ENCODE assay signal across 11 mouse cellular contexts in genomic region chr15:88999124-88999523, GRCm38 (mm10). TPM values are rescaled to one million over a fixed set of nuclear protein-coding genes. Genes with fewer than 3 reads are reported as not detected.
A peak's percentile ranks its signal among the peaks of the same experiment; 100 is the strongest.
DNase-seq lines count a peak whose midpoint lies in the region; ATAC-seq and TF ChIP-seq lines count a peak whose summit lies in the region.
"Had no signal": no experiment of that assay in that cellular context is flagged by ENCODE, and none has a peak within 500 bp of the region (broad histone marks: within the 10 kb centered on the region; RNA-seq: fewer than 3 reads in every experiment).

No protein-coding gene starts in this region.

- H3K36me3 ChIP-seq in kidney, postnatal 0 days (ENCODE audit: insufficient read depth, low read length): no peaks in the 10 kb centered on the region

- H3K9ac ChIP-seq in kidney, postnatal 0 days (ENCODE audit: low read depth, low read length): no peak overlapping the region

- no peaks in the 10 kb centered on the region for H3K4me1 ChIP-seq in kidney, postnatal 0 days (replicated peaks; ENCODE audit: insufficient read depth, low read length)

- no peaks in the 10 kb centered on the region for H3K27me3 ChIP-seq in kidney, postnatal 0 days (ENCODE audit: insufficient read depth, low read length)

- H3K4me3 ChIP-seq in kidney, postnatal 0 days (replicated peaks; ENCODE audit: low read depth, low read length): no peak overlapping the region

- 76% methylated on average over 2 of the region's 2 CpGs for WGBS in kidney, postnatal 0 days

- no peak for ATAC-seq in kidney, postnatal 0 days (replicated peaks; ENCODE audit: low FRiP score, low read depth)
- ATAC-seq in megakaryocyte-erythroid progenitor cell, adult 5-6 weeks (replicated peaks; ENCODE audit: low FRiP score, low TSS enrichment, poor library complexity, severe bottlenecking): no peak

- H3K4me2 ChIP-seq in kidney, postnatal 0 days (ENCODE audit: low read length): no peak overlapping the region
- H3K4me2 ChIP-seq: midbrain, embryonic 11.5 days had no signal

- peak; percentile 44 for DNase-seq in embryo, embryonic 10 days (ENCODE audit: low spot score)
- DNase-seq in embryo, embryonic 9.5 days (ENCODE audit: extremely low spot score): no peak
- peak; percentile 18 for DNase-seq in kidney, postnatal 0 days (ENCODE audit: low spot score)
- DNase-seq in kidney, adult 9 months: no peak
- peak; percentile 5 for DNase-seq in A20 (ENCODE audit: low read depth, low spot score)
- peak; percentile 18 for DNase-seq in embryo, embryonic 10.5 days (ENCODE audit: low spot score)
- no peak for DNase-seq in thymus, postnatal 0 days (ENCODE audit: low spot score)

- no peaks in the 10 kb centered on the region for H3K9me3 ChIP-seq in kidney, postnatal 0 days (replicated peaks; ENCODE audit: low read length)

- no peak overlapping the region for H3K27ac ChIP-seq in kidney, postnatal 0 days

- peak; percentile 56 for TF ChIP-seq CTCF in kidney, postnatal 0 days (IDR thresholded peaks at IDR 0.05; ENCODE audit: low read depth)

RNA-seq across cellular contexts. Expression of gene Mov10l1, which starts 16.4 kb away (rescaled TPM):
- not detected in 2 replicates for polyA plus RNA-seq in kidney, postnatal 0 days (2015; fragmentation: Nextera tagmentation; extraction: Ambion mirVana)
- total RNA-seq in megakaryocyte-erythroid progenitor cell, adult 5-6 weeks (2014; fragmentation: Nextera tagmentation): not detected in 2 replicates
- not detected in 2 replicates for total RNA-seq in megakaryocyte-erythroid progenitor cell, adult 5-6 weeks (2017)
- polyA plus RNA-seq in thymus, postnatal 0 days (2015; fragmentation: Nextera tagmentation; extraction: Ambion mirVana): 0.22 TPM in 1 of 2 replicates, not detected in the other
- total RNA-seq: hematopoietic stem cell, adult 5-6 weeks; left cerebral cortex, postnatal 14 days had no signal
- polyA plus RNA-seq: midbrain, embryonic 11.5 days had no signal

RNA-seq across cellular contexts. Expression of gene Mlc1, which starts 20.3 kb away (rescaled TPM):
- polyA plus RNA-seq in kidney, postnatal 0 days (2015; fragmentation: Nextera tagmentation; extraction: Ambion mirVana): 0.07 TPM in 1 of 2 replicates, not detected in the other
- not detected in 2 replicates for total RNA-seq in megakaryocyte-erythroid progenitor cell, adult 5-6 weeks (2014; fragmentation: Nextera tagmentation)
- total RNA-seq in megakaryocyte-erythroid progenitor cell, adult 5-6 weeks (2017): not detected in 2 replicates
- polyA plus RNA-seq in thymus, postnatal 0 days (2015; fragmentation: Nextera tagmentation; extraction: Ambion mirVana): 0.08 TPM in 1 of 2 replicates, not detected in the other
- total RNA-seq: hematopoietic stem cell, adult 5-6 weeks had no signal

RNA-seq across cellular contexts. Expression of gene Ttll8, which starts 44.9 kb away (rescaled TPM):
- not detected in 2 replicates for polyA plus RNA-seq in kidney, postnatal 0 days (2015; fragmentation: Nextera tagmentation; extraction: Ambion mirVana)
- not detected in 2 replicates for total RNA-seq in megakaryocyte-erythroid progenitor cell, adult 5-6 weeks (2014; fragmentation: Nextera tagmentation)
- not detected in 2 replicates for total RNA-seq in megakaryocyte-erythroid progenitor cell, adult 5-6 weeks (2017)
- not detected in 2 replicates for polyA plus RNA-seq in thymus, postnatal 0 days (2015; fragmentation: Nextera tagmentation; extraction: Ambion mirVana)
- total RNA-seq: hematopoietic stem cell, adult 5-6 weeks had no signal
- polyA plus RNA-seq: midbrain, embryonic 11.5 days had no signal

Comparison
In these comparisons a context has a peak if more than half of its experiments do, and no peak if none do; other contexts are left out.
1. DNase-seq: peak in embryo, embryonic 10 days (single experiment), kidney, postnatal 0 days (single experiment), A20 (single experiment) and embryo, embryonic 10.5 days (single experiment); none in embryo, embryonic 9.5 days (single experiment), kidney, adult 9 months (single experiment) and thymus, postnatal 0 days (single experiment).